Mouse (Mus musculus): ENCODE measurements at regions not wholly inside any gene's neighbourhood (a gene's known extent, or its start where the extent isn't known, plus 50 kb on each side); places are given as distances from the start of the nearest gene placed in this dataset.

DNA sequence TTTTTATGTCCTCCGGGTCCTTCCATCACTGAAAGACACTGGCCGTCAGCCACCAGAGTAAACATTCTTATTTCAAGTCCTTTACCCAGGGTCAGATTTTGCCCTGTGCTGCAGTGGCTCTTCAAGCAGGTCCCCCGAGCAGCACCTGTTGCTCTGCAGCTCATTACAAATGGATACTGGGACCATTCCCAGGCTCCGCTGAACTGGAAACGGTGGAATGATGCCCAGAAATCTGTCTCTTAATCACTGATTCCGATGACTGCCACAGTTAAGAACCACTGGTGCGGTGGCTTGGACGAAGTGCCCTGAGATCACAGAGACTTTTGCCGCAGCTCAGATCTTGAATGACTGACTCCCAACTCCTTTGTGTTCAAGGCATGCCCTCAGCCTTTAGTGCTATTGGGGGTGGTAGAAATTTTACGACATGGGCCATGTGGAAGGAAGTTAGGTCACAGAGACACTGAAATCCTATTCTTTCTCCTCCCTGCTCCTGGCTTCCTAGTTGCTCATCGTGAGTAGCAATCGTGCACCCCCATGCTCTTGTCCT lies 179.6 kb upstream of the Prickle1 start:
- DNase-seq (ENCODE audit: low read depth, low spot score): no peak
- Histone ChIP-seq H3K4me1 (ENCODE audit: control insufficient read depth in 1 of 2, insufficient read depth in 2 of 2, low read length in 2 of 2) (no peaks in the 10 kb centered on the region), H3K27me3 (ENCODE audit: control insufficient read depth in 1 of 2, insufficient read depth in 2 of 2, low read length in 2 of 2) (no peaks in the 10 kb centered on the region), H3K4me3 (ENCODE audit: control insufficient read depth in 1 of 2, insufficient read depth in 1 of 2, low read depth in 2 of 2, low read length in 2 of 2) (no peak overlapping the region), H3K36me3 (ENCODE audit: control insufficient read depth in 1 of 2, insufficient read depth in 2 of 2, low read length in 2 of 2) (no peaks in the 10 kb centered on the region), H3K27ac (ENCODE audit: control insufficient read depth, low read depth, low read length) (no peak overlapping the region), H3K79me2 (ENCODE audit: control insufficient read depth, insufficient read depth, low read length, poor library complexity) (no peaks in the 10 kb centered on the region), H3K9me3 (replicated peaks; ENCODE audit: insufficient read depth, low read length) (no peaks in the 10 kb centered on the region), H3K9ac (ENCODE audit: control insufficient read depth, low read depth, low read length, poor library complexity, severe bottlenecking) (no peak overlapping the region)
- no peak for TF ChIP-seq POLR2AphosphoS5 (IDR thresholded peaks at IDR 0.05; ENCODE audit: borderline replicate concordance, low read depth, low read length)
- TF ChIP-seq ZC3H11A (IDR thresholded peaks at IDR 0.05; ENCODE audit: low read depth, low read length): no peak
- TF ChIP-seq MAZ (IDR thresholded peaks at IDR 0.05; ENCODE audit: low read depth, low read length): no peak
- no peak for TF ChIP-seq CHD1 (IDR thresholded peaks at IDR 0.05; ENCODE audit: low read depth, low read length)
- TF ChIP-seq MAFK (IDR thresholded peaks at IDR 0.05; ENCODE audit: borderline replicate concordance, low read depth, low read length): no peak
- TF ChIP-seq ZNF384 (IDR thresholded peaks at IDR 0.05; ENCODE audit: low read depth, low read length): no peak
- no peak for TF ChIP-seq JUND (IDR thresholded peaks at IDR 0.05; ENCODE audit: low read depth, low read length)
- no peak for TF ChIP-seq TBP (IDR thresholded peaks at IDR 0.05; ENCODE audit: low read depth, low read length)
- no peak for TF ChIP-seq ELF1 (IDR thresholded peaks at IDR 0.05; ENCODE audit: low read depth, low read length)
- no peak for TF ChIP-seq SMC3 (IDR thresholded peaks at IDR 0.05; ENCODE audit: low read depth, low read length)
- no peak for TF ChIP-seq E2F4 (IDR thresholded peaks at IDR 0.05; ENCODE audit: borderline replicate concordance, low read depth, low read length)
- TF ChIP-seq ZKSCAN1 (IDR thresholded peaks at IDR 0.05; ENCODE audit: low read depth, low read length): no peak
- TF ChIP-seq GABPA (IDR thresholded peaks at IDR 0.05; ENCODE audit: low read depth, low read length): no peak
- no peak for TF ChIP-seq MXI1 (IDR thresholded peaks at IDR 0.05; ENCODE audit: low read depth, low read length)
- no peak for TF ChIP-seq HCFC1 (IDR thresholded peaks at IDR 0.05; ENCODE audit: low read depth, low read length)
- TF ChIP-seq NRF1 (IDR thresholded peaks at IDR 0.05; ENCODE audit: insufficient read depth, low read depth, low read length, poor library complexity, severe bottlenecking): no peak
- no peak for TF ChIP-seq USF2 (IDR thresholded peaks at IDR 0.05; ENCODE audit: borderline replicate concordance in 1 of 2, insufficient read depth in 1 of 2, low read depth in 1 of 2, low read length in 2 of 2)
- no peak for TF ChIP-seq MEF2A (IDR thresholded peaks at IDR 0.05; ENCODE audit: extremely low read depth, insufficient replicate concordance, low read depth, low read length, poor library complexity, severe bottlenecking)

DNA sequence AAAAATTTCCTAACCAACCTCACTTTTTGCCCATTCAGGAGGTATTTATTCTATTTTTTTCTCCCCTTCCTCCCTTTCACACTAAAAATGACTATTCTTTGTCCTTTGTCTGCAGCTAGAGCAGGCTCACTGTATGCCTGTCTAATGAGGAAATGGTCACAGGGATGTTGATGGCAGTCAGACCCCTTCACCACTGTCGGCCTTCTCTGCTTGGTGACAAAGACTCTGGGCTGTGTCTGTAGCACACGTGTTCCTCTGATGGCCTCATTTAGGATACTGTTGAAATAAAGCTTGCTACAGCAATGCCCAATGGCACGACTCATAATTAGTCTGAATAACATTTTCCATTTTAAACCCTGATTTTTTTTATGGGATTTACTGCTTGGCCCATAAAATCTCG lies 178.6 kb upstream of the Prickle1 start:
- Histone ChIP-seq H3K9ac (ENCODE audit: control insufficient read depth, low read depth, low read length, poor library complexity, severe bottlenecking) (no peak overlapping the region), H3K4me1 (ENCODE audit: control insufficient read depth in 1 of 2, insufficient read depth in 2 of 2, low read length in 2 of 2) (no peaks in the 10 kb centered on the region), H3K4me3 (ENCODE audit: control insufficient read depth in 1 of 2, insufficient read depth in 1 of 2, low read depth in 2 of 2, low read length in 2 of 2) (no peak overlapping the region), H3K27me3 (ENCODE audit: control insufficient read depth in 1 of 2, insufficient read depth in 2 of 2, low read length in 2 of 2) (no peaks in the 10 kb centered on the region), H3K36me3 (ENCODE audit: control insufficient read depth in 1 of 2, insufficient read depth in 2 of 2, low read length in 2 of 2) (no peaks in the 10 kb centered on the region), H3K27ac (ENCODE audit: control insufficient read depth, low read depth, low read length) (no peak overlapping the region), H3K9me3 (replicated peaks; ENCODE audit: insufficient read depth, low read length) (no peaks in the 10 kb centered on the region), H3K79me2 (ENCODE audit: control insufficient read depth, insufficient read depth, low read length, poor library complexity) (no peaks in the 10 kb centered on the region)
- no peak for DNase-seq (ENCODE audit: low read depth, low spot score)
- no peak for TF ChIP-seq NELFE (IDR thresholded peaks at IDR 0.05; ENCODE audit: low read depth, low read length)
- no peak for TF ChIP-seq UBTF (IDR thresholded peaks at IDR 0.05; ENCODE audit: borderline replicate concordance, insufficient read depth, low read depth, low read length)
- TF ChIP-seq POLR2A (IDR thresholded peaks at IDR 0.05; ENCODE audit: control insufficient read depth in 1 of 2, insufficient read depth in 1 of 2, low read depth in 1 of 2, low read length in 2 of 2, poor library complexity in 1 of 2): no peak
- no peak for TF ChIP-seq USF2 (IDR thresholded peaks at IDR 0.05; ENCODE audit: borderline replicate concordance in 1 of 2, insufficient read depth in 1 of 2, low read depth in 1 of 2, low read length in 2 of 2)
- no peak for TF ChIP-seq MAX (IDR thresholded peaks at IDR 0.05; ENCODE audit: low read length)
- no peak for TF ChIP-seq CTCF (IDR thresholded peaks at IDR 0.05 in 2 of 3, conservative IDR thresholded peaks at IDR 0.05 in 1 of 3; ENCODE audit: control insufficient read depth in 1 of 3, insufficient read depth in 1 of 3, low read depth in 2 of 3, low read length in 3 of 3, poor library complexity in 1 of 3, severe bottlenecking in 1 of 3)
- TF ChIP-seq RAD21 (IDR thresholded peaks at IDR 0.05; ENCODE audit: low read depth, low read length): no peak
- no peak for TF ChIP-seq ETS1 (IDR thresholded peaks at IDR 0.05; ENCODE audit: low read depth, low read length)
- no peak for TF ChIP-seq MAFK (IDR thresholded peaks at IDR 0.05; ENCODE audit: borderline replicate concordance, low read depth, low read length)
- no peak for TF ChIP-seq MEF2A (IDR thresholded peaks at IDR 0.05; ENCODE audit: extremely low read depth, insufficient replicate concordance, low read depth, low read length, poor library complexity, severe bottlenecking)
- no peak for TF ChIP-seq GATA1 (IDR thresholded peaks at IDR 0.05; ENCODE audit: low read depth, low read length)
- no peak for TF ChIP-seq HCFC1 (IDR thresholded peaks at IDR 0.05; ENCODE audit: low read depth, low read length)
- TF ChIP-seq EP300 (IDR thresholded peaks at IDR 0.05; ENCODE audit: low read depth in 1 of 2, low read length in 2 of 2): no peak
